Comparison of ENCODE assay signal across 21 mouse cellular contexts in genomic region chr7:64054996-64055395, GRCm38 (mm10).
A peak's percentile ranks its signal among the peaks of the same experiment; 100 is the strongest.
DNase-seq lines count a peak whose midpoint lies in the region; ATAC-seq and TF ChIP-seq lines count a peak whose summit lies in the region.
"Had no signal": no experiment of that assay in that cellular context is flagged by ENCODE, and none has a peak within 500 bp of the region (broad histone marks: within the 10 kb centered on the region; RNA-seq: fewer than 3 reads in every experiment).

No protein-coding gene starts in this region.

- peaks cover 81% of the 10 kb centered on the region for H3K4me1 ChIP-seq in liver, embryonic 12.5 days
- peaks cover 35% of the 10 kb centered on the region for H3K4me1 ChIP-seq in liver, embryonic 11.5 days (replicated peaks; ENCODE audit: control insufficient read depth, insufficient read depth, low read length)
- H3K4me1 ChIP-seq in testis, adult 2 months (ENCODE audit: control insufficient read depth, insufficient read depth, low read length): peaks cover 6% of the 10 kb centered on the region; the same call in 1 of the 2 replicates

- TF ChIP-seq CTCF in testis, adult 2 months (IDR thresholded peaks at IDR 0.05; ENCODE audit: control insufficient read depth, insufficient read depth, insufficient replicate concordance, low read depth, low read length): no peak

- peak overlapping the region; percentile 96 for H3K27ac ChIP-seq in liver, embryonic 12.5 days
- H3K27ac ChIP-seq in liver, embryonic 11.5 days (ENCODE audit: low read depth, low read length): no peak overlapping the region
- H3K27ac ChIP-seq in testis, adult 2 months (ENCODE audit: control insufficient read depth, insufficient read depth, low read depth, low read length): no peak overlapping the region
- H3K27ac ChIP-seq: embryonic facial prominence, embryonic 13.5 days; embryonic facial prominence, embryonic 15.5 days; forebrain, embryonic 10.5 days had no signal

- 76% methylated on average over 4 of the region's 4 CpGs for WGBS in liver, embryonic 12.5 days (ENCODE audit: insufficient replicate concordance)
- 74% methylated on average over 4 of the region's 4 CpGs for WGBS in liver, embryonic 11.5 days

- H3K36me3 ChIP-seq in liver, embryonic 12.5 days: no peaks in the 10 kb centered on the region
- H3K36me3 ChIP-seq in liver, embryonic 11.5 days (ENCODE audit: control insufficient read depth, insufficient read depth, low read length): no peaks in the 10 kb centered on the region
- H3K36me3 ChIP-seq in testis, adult 2 months (ENCODE audit: control insufficient read depth, insufficient read depth, low read length): no peaks in the 10 kb centered on the region
- H3K36me3 ChIP-seq: embryonic facial prominence, embryonic 13.5 days; embryonic facial prominence, embryonic 15.5 days; forebrain, embryonic 10.5 days had no signal

- no peak overlapping the region for H3K4me3 ChIP-seq in liver, embryonic 12.5 days
- no peak overlapping the region for H3K4me3 ChIP-seq in liver, embryonic 11.5 days (ENCODE audit: low read depth, low read length)
- H3K4me3 ChIP-seq in testis, adult 2 months (ENCODE audit: control insufficient read depth, low read depth, low read length): peak overlapping the region; percentile 84
- H3K4me3 ChIP-seq: embryonic facial prominence, embryonic 13.5 days; embryonic facial prominence, embryonic 15.5 days; erythroblast, embryonic 14.5 days; forebrain, embryonic 10.5 days had no signal

- no peak overlapping the region for H3K9ac ChIP-seq in liver, embryonic 12.5 days
- no peak overlapping the region for H3K9ac ChIP-seq in liver, embryonic 11.5 days (ENCODE audit: low read depth, low read length)
- H3K9ac ChIP-seq: embryonic facial prominence, embryonic 13.5 days; embryonic facial prominence, embryonic 15.5 days had no signal

- H3K9me3 ChIP-seq in liver, embryonic 12.5 days (replicated peaks): no peaks in the 10 kb centered on the region
- H3K9me3 ChIP-seq in liver, embryonic 11.5 days (ENCODE audit: control insufficient read depth, low read length): no peaks in the 10 kb centered on the region
- H3K9me3 ChIP-seq: embryonic facial prominence, embryonic 13.5 days; embryonic facial prominence, embryonic 15.5 days; forebrain, embryonic 10.5 days had no signal

- no peak for TF ChIP-seq POLR2A in testis, adult 2 months (IDR thresholded peaks at IDR 0.05; ENCODE audit: control insufficient read depth, low read depth, low read length)

- ATAC-seq in liver, embryonic 12.5 days: no peak
- ATAC-seq in liver, embryonic 11.5 days (replicated peaks; ENCODE audit: low FRiP score): no peak
- ATAC-seq: activated CD4-positive, CD25-positive, alpha-beta regulatory T cell, adult 4 months; forebrain, embryonic 14.5 days; forebrain, embryonic 16.5 days had no signal

- H3K4me2 ChIP-seq in liver, embryonic 12.5 days: no peak overlapping the region
- no peak overlapping the region for H3K4me2 ChIP-seq in liver, embryonic 11.5 days
- H3K4me2 ChIP-seq: embryonic facial prominence, embryonic 13.5 days; embryonic facial prominence, embryonic 15.5 days had no signal

- H3K27me3 ChIP-seq in liver, embryonic 12.5 days (replicated peaks): no peaks in the 10 kb centered on the region
- H3K27me3 ChIP-seq in liver, embryonic 11.5 days (replicated peaks; ENCODE audit: control insufficient read depth, insufficient read depth, low read length): no peaks in the 10 kb centered on the region
- H3K27me3 ChIP-seq in testis, adult 2 months (ENCODE audit: control insufficient read depth, insufficient read depth, low read length): no peaks in the 10 kb centered on the region
- H3K27me3 ChIP-seq: embryonic facial prominence, embryonic 13.5 days; embryonic facial prominence, embryonic 15.5 days had no signal

- no peak for DNase-seq in liver, embryonic 11.5 days (ENCODE audit: low spot score)
- no peak for DNase-seq in testis, postnatal 10 days (ENCODE audit: low spot score)
- DNase-seq in adrenal gland, postnatal 25 days: no peak
- DNase-seq: adrenal gland, adult 8-10 months; adrenal gland, postnatal 14 days; cerebellum, adult 11 months; cerebellum, adult 18-20 months; cerebellum, adult 8-10 months; cerebellum, adult 9-11 months; cerebellum, postnatal 14 days; cerebellum, postnatal 36 days; embryo, embryonic 11 days had no signal
